Mouse (Mus musculus) spleen, adult 2 months (tissue): ENCODE data around the gene Mrpl2.

Experiments used
- CTCF ChIP-seq: fragments of 200-500 bp; IDR thresholded peaks from 2 replicates; pipeline ENCODE4 v1.5.1; 2011; ENCODE audit warnings: mild to moderate bottlenecking, inconsistent platforms; ENCODE audit not compliant: insufficient read depth, insufficient read length, insufficient replicate concordance; ENCODE audit errors: extremely low read depth
- POLR2A ChIP-seq: fragments of 200-500 bp; IDR thresholded peaks from 2 replicates; pipeline ENCODE4 v1.6.1; 2011; ENCODE audit warnings: low read depth, low read length, inconsistent platforms

- TF ChIP-seq CTCF: no peak
- TF ChIP-seq POLR2A: no peak
Observed at GRCm38 (mm10) chr17:46644916-46645475, 1.0 kb upstream of the Mrpl2 start.
